Mouse (Mus musculus): ENCODE results near the gene D10Jhu81e. TPM values are rescaled to one million over a fixed set of nuclear protein-coding genes. Genes with fewer than 3 reads are reported as not detected.
A peak's percentile ranks its signal among the peaks of the same experiment; 100 is the strongest.

Gene D10Jhu81e
- polyA plus RNA-seq, 1 experiment from 2014 or later = 55.9 TPM

GRCm38 (mm10) chr10:78174474-78174873 is 4.9 kb upstream of the D10Jhu81e start:
- H3K4me3 ChIP-seq (replicated peaks; ENCODE audit: low read depth, low read length) = no peak overlapping the region
- H3K9ac ChIP-seq (ENCODE audit: low read depth, low read length) = no peak overlapping the region
- 89% methylated on average over 5 of the region's 5 CpGs for WGBS
- H3K36me3 ChIP-seq (ENCODE audit: insufficient read depth, low read length) = peaks cover 72% of the 10 kb centered on the region
- H3K27me3 ChIP-seq (ENCODE audit: insufficient read depth, low read length) = no peaks in the 10 kb centered on the region
- H3K4me2 ChIP-seq (ENCODE audit: low read length) = no peak overlapping the region
- H3K27ac ChIP-seq = no peak overlapping the region
- DNase-seq (ENCODE audit: low spot score) (no peak), ATAC-seq (replicated peaks; ENCODE audit: low FRiP score, low read depth) (no peak)
- no peak for TF ChIP-seq CTCF (IDR thresholded peaks at IDR 0.05; ENCODE audit: low read depth)
- H3K9me3 ChIP-seq (replicated peaks; ENCODE audit: low read length) = no peaks in the 10 kb centered on the region
- H3K4me1 ChIP-seq (replicated peaks; ENCODE audit: insufficient read depth, low read length) = peaks cover 5% of the 10 kb centered on the region; the same call in 1 of the 2 replicates

GRCm38 (mm10) chr10:78171581-78171980 is 2.0 kb upstream of the D10Jhu81e start:
- no peak for TF ChIP-seq CTCF (IDR thresholded peaks at IDR 0.05; ENCODE audit: low read depth)
- H3K27ac ChIP-seq = no peak overlapping the region
- DNase-seq (ENCODE audit: low spot score) = no peak
- H3K4me1 ChIP-seq (replicated peaks; ENCODE audit: insufficient read depth, low read length) = peaks cover 14% of the 10 kb centered on the region
- no peak for ATAC-seq (replicated peaks; ENCODE audit: low FRiP score, low read depth)
- no peak overlapping the region for H3K4me2 ChIP-seq (ENCODE audit: low read length)
- peaks cover 51% of the 10 kb centered on the region for H3K36me3 ChIP-seq (ENCODE audit: insufficient read depth, low read length)
- no peak overlapping the region for H3K4me3 ChIP-seq (replicated peaks; ENCODE audit: low read depth, low read length)
- H3K9ac ChIP-seq (ENCODE audit: low read depth, low read length) = no peak overlapping the region
- 87% methylated on average over 9 of the region's 9 CpGs for WGBS
- H3K9me3 ChIP-seq (replicated peaks; ENCODE audit: low read length) = no peaks in the 10 kb centered on the region
- H3K27me3 ChIP-seq (ENCODE audit: insufficient read depth, low read length) = no peaks in the 10 kb centered on the region

DNA sequence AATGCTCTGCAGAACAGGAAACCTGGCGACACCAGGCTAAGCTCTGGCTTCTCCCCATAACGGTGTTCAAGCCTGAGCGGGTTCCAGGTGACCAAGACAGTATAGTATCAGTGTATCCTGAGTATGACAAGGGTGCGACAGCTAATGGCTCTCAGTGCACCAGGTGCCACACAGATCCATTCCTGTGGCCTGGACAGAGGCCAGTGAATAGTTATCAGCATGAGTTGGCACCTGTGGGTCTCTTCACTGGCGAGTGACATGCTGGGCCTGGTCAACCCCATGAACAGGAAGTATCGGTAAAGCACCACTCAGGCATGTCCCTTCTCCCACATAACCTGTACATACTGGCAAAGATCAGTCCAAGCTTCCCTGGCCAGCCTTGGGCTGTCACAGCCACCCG is 1.5 kb upstream of the D10Jhu81e start:
- no peak overlapping the region for H3K27ac ChIP-seq
- H3K4me3 ChIP-seq (replicated peaks; ENCODE audit: low read depth, low read length) = no peak overlapping the region
- peaks cover 51% of the 10 kb centered on the region for H3K36me3 ChIP-seq (ENCODE audit: insufficient read depth, low read length)
- DNase-seq (ENCODE audit: low spot score) = no peak
- no peak for TF ChIP-seq CTCF (IDR thresholded peaks at IDR 0.05; ENCODE audit: low read depth)
- H3K27me3 ChIP-seq (ENCODE audit: insufficient read depth, low read length) = no peaks in the 10 kb centered on the region
- no peaks in the 10 kb centered on the region for H3K9me3 ChIP-seq (replicated peaks; ENCODE audit: low read length)
- no peak overlapping the region for H3K9ac ChIP-seq (ENCODE audit: low read depth, low read length)
- ATAC-seq (replicated peaks; ENCODE audit: low FRiP score, low read depth) = no peak
- WGBS = 90% methylated on average over 7 of the region's 7 CpGs
- H3K4me2 ChIP-seq (ENCODE audit: low read length) = no peak overlapping the region
- peaks cover 14% of the 10 kb centered on the region for H3K4me1 ChIP-seq (replicated peaks; ENCODE audit: insufficient read depth, low read length)

GRCm38 (mm10) chr10:78170445-78170844 is 863 bp upstream of the D10Jhu81e start:
- Histone ChIP-seq H3K9me3 (replicated peaks; ENCODE audit: low read length) (no peaks in the 10 kb centered on the region), H3K4me2 (ENCODE audit: low read length) (peak overlapping the region; percentile 92; the same call in 1 of the 2 replicates), H3K4me3 (replicated peaks; ENCODE audit: low read depth, low read length) (0 out of 2 replicates have a peak overlapping the region, but pooled peaks have one; percentile 71), H3K4me1 (replicated peaks; ENCODE audit: insufficient read depth, low read length) (peaks cover 14% of the 10 kb centered on the region), H3K9ac (ENCODE audit: low read depth, low read length) (no peak overlapping the region), H3K27me3 (ENCODE audit: insufficient read depth, low read length) (no peaks in the 10 kb centered on the region), H3K36me3 (ENCODE audit: insufficient read depth, low read length) (peaks cover 49% of the 10 kb centered on the region), H3K27ac (peak overlapping the region; percentile 76)
- ATAC-seq (replicated peaks; ENCODE audit: low FRiP score, low read depth) (no peak), DNase-seq (ENCODE audit: low spot score) (no peak)
- WGBS = 59% methylated on average over 2 of the region's 2 CpGs
- no peak for TF ChIP-seq CTCF (IDR thresholded peaks at IDR 0.05; ENCODE audit: low read depth)

DNA sequence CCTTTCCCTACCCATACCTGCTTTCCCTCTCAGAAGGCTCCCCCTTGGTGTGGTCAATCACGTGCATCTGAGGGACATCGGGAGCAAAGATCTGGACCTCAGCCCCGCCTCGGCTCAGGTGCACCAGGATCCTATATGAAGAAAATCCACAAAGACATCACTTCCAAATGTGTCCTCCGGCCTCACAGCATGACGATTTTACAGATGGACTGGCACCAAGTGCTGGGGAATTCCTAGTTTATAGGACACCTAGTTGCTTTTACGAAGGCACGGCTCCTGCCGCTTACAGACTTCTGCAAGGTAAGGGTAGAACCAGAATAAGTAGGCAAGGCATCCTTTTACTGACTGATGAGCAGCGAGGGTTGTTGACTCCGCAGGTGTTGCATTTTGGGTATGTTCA is 790 bp downstream of the D10Jhu81e start:
- peak overlapping the region; percentile 92 for H3K4me2 ChIP-seq (ENCODE audit: low read length)
- H3K9me3 ChIP-seq (replicated peaks; ENCODE audit: low read length) = no peaks in the 10 kb centered on the region
- H3K4me1 ChIP-seq (replicated peaks; ENCODE audit: insufficient read depth, low read length) = peaks cover 14% of the 10 kb centered on the region
- DNase-seq (ENCODE audit: low spot score) (no peak), ATAC-seq (replicated peaks; ENCODE audit: low FRiP score, low read depth) (no peak)
- TF ChIP-seq CTCF (IDR thresholded peaks at IDR 0.05; ENCODE audit: low read depth) = no peak
- H3K9ac ChIP-seq (ENCODE audit: low read depth, low read length) = peak overlapping the region; percentile 74
- peak overlapping the region; percentile 71 for H3K4me3 ChIP-seq (replicated peaks; ENCODE audit: low read depth, low read length)
- WGBS = 82% methylated on average over 11 of the region's 11 CpGs
- H3K27ac ChIP-seq = no peak overlapping the region
- H3K27me3 ChIP-seq (ENCODE audit: insufficient read depth, low read length) = no peaks in the 10 kb centered on the region
- H3K36me3 ChIP-seq (ENCODE audit: insufficient read depth, low read length) = peaks cover 45% of the 10 kb centered on the region

DNA sequence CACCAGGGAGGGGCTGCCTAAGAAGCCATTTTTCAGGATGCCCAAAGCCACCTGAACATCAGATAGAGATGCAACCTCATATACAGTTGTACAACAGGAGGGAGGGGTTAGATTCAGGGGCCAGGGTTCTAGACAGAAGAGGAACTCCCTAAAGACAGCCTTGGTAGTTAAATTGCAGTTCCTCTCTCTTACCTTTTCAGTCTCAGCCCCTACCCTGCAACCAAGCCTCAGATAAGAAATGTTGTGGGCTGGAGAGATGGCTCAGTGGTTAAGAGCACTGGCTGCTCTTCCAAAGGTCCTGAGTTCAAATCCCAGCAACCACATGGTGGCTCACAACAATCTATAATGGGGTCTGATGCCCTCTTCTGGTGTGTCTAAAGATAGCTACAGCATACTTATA is 1.8 kb downstream of the D10Jhu81e start:
- no peak overlapping the region for H3K9ac ChIP-seq (ENCODE audit: low read depth, low read length)
- DNase-seq (ENCODE audit: low spot score) (no peak), ATAC-seq (replicated peaks; ENCODE audit: low FRiP score, low read depth) (no peak)
- H3K36me3 ChIP-seq (ENCODE audit: insufficient read depth, low read length) = peaks cover 36% of the 10 kb centered on the region
- TF ChIP-seq CTCF (IDR thresholded peaks at IDR 0.05; ENCODE audit: low read depth) = no peak
- H3K27me3 ChIP-seq (ENCODE audit: insufficient read depth, low read length) = no peaks in the 10 kb centered on the region
- no peak overlapping the region for H3K4me2 ChIP-seq (ENCODE audit: low read length)
- no peak overlapping the region for H3K4me3 ChIP-seq (replicated peaks; ENCODE audit: low read depth, low read length)
- peaks cover 14% of the 10 kb centered on the region for H3K4me1 ChIP-seq (replicated peaks; ENCODE audit: insufficient read depth, low read length)
- no peak overlapping the region for H3K27ac ChIP-seq
- no peaks in the 10 kb centered on the region for H3K9me3 ChIP-seq (replicated peaks; ENCODE audit: low read length)

GRCm38 (mm10) chr10:78167333-78167732 is 2.2 kb downstream of the D10Jhu81e start:
- Histone ChIP-seq H3K4me2 (ENCODE audit: low read length) (no peak overlapping the region), H3K36me3 (ENCODE audit: insufficient read depth, low read length) (peaks cover 35% of the 10 kb centered on the region), H3K27me3 (ENCODE audit: insufficient read depth, low read length) (no peaks in the 10 kb centered on the region), H3K9me3 (replicated peaks; ENCODE audit: low read length) (no peaks in the 10 kb centered on the region), H3K4me1 (replicated peaks; ENCODE audit: insufficient read depth, low read length) (peaks cover 14% of the 10 kb centered on the region), H3K4me3 (replicated peaks; ENCODE audit: low read depth, low read length) (no peak overlapping the region), H3K9ac (ENCODE audit: low read depth, low read length) (no peak overlapping the region), H3K27ac (no peak overlapping the region)
- ATAC-seq (replicated peaks; ENCODE audit: low FRiP score, low read depth) (no peak), DNase-seq (ENCODE audit: low spot score) (no peak)
- 92% methylated on average over 7 of the region's 7 CpGs for WGBS
- TF ChIP-seq CTCF (IDR thresholded peaks at IDR 0.05; ENCODE audit: low read depth) = no peak

Measured in kidney, postnatal 0 days (tissue).